Mouse (Mus musculus): Measurements from ENCODE around the gene Prex1.

GRCm38 (mm10) chr2:166535519-166535918 is 178.1 kb downstream of the Prex1 start:
- no peak for TF ChIP-seq CTCF (IDR thresholded peaks at IDR 0.05; ENCODE audit: low read depth, low read length)
- no peak for TF ChIP-seq TAL1 (conservative IDR thresholded peaks at IDR 0.05; ENCODE audit: low read depth, low read length)
- no peak for TF ChIP-seq POLR2AphosphoS5 (IDR thresholded peaks at IDR 0.05; ENCODE audit: insufficient replicate concordance, low read depth, low read length)
